Mouse (Mus musculus): ENCODE results near the gene Sfxn4. TPM values are rescaled to one million over a fixed set of nuclear protein-coding genes. Genes with fewer than 3 reads are reported as not detected.

The Sfxn4 gene
- total RNA-seq, 2 experiments from 2014 or later: 11.3 to 12.1 TPM

Other genes with a start within 250 kb of the Sfxn4 start
- gene Nanos1, start 105.5 kb downstream of the Sfxn4 start, total RNA-seq (2021): 10 to 100 TPM; 19.6 to 20.9 TPM
- 100 to 1,000 TPM; 137 to 143 TPM for gene Eif3a, start 70.8 kb downstream of the Sfxn4 start, total RNA-seq (2021)
- gene Fam45a, start 49.9 kb downstream of the Sfxn4 start, total RNA-seq (2021): 10 to 100 TPM; 31.7 to 36.9 TPM
- gene Prdx3, start 13.1 kb upstream of the Sfxn4 start, total RNA-seq (2021): 10 to 100 TPM; 81.0 to 89.1 TPM
- 10 to 100 TPM; 11.6 to 13.2 TPM for gene Grk5, start 28.3 kb upstream of the Sfxn4 start, total RNA-seq (2021)

Measured in layer of hippocampus, postnatal 10 days (tissue).